ENCODE assay signal across 8 mouse cellular contexts in the genomic region with DNA sequence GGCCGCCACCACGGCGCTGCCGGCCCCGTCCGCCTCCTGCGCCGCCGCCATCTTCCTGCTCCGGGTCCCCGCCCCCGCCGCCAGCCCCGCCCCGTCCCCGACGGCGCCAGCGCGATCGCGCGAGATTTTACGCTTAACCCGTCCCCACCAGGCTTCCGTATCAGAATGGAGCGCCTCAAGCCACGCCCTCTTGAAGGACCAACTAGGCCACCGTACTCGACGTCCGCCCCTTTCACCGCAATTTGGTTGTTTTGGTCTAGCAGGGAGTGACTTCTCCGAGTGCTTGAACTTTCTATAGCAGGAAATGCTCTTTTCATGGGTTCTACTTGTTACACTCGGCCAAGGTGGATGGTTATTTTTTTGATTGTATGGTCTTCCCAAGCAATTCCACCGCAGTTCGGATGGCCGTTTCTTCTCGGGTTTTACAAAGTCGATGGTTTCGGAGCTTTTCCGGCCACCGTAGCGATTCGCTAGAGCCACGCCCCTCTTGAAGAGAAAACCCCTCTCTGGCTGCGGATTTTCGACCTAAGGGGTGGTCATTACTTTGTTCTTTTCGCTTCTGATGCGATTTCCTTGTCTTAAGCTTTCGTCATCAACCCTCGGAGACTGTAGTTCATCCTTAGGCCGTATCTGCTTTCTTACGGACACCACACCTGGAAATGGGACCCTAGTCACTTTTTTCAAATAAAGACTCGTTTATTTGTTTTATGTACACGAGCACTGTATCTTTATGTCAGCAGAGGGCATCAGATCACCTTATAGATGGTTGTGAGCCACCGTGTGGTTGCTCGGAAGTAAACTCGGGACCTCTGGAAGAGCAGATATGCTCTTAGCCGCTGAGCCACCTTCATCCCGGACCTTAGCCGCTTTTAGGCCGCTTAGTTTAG. TPM values are rescaled to one million over a fixed set of nuclear protein-coding genes. Genes with fewer than 3 reads are reported as not detected.
DNase-seq lines count a peak whose midpoint lies in the region; ATAC-seq and TF ChIP-seq lines count a peak whose summit lies in the region.

A gene (minus strand): TSS at position 79 of the 887 bp plus-strand sequence.

- peak; percentile 71 for ATAC-seq in common myeloid progenitor, adult 5-6 weeks (replicated peaks; ENCODE audit: low read depth, poor library complexity, severe bottlenecking)
- peak; percentile 85 for ATAC-seq in hindbrain, postnatal 0 days
- peak; percentile 82 for ATAC-seq in megakaryocyte, adult 5-6 weeks (ENCODE audit: poor library complexity, severe bottlenecking)

- peak within 1 kb of the TSS; percentile 78 for H3K4me2 ChIP-seq in hindbrain, postnatal 0 days (ENCODE audit: low read depth, low read length)

- H3K27ac ChIP-seq in gastrocnemius, adult 2 months: peak within 1 kb of the TSS; percentile 92
- peak within 1 kb of the TSS; percentile 92 for H3K27ac ChIP-seq in hindbrain, postnatal 0 days
- peak within 1 kb of the TSS; percentile 93 for H3K27ac ChIP-seq in left cerebral cortex, adult 2 months

- peak within 1 kb of the TSS; percentile 77 for H3K4me3 ChIP-seq in gastrocnemius, adult 2 months
- peak within 1 kb of the TSS; percentile 100 for H3K4me3 ChIP-seq in hindbrain, postnatal 0 days (ENCODE audit: low read length)
- peak within 1 kb of the TSS; percentile 99 for H3K4me3 ChIP-seq in left cerebral cortex, adult 2 months

- no peaks in the 10 kb centered on the region for H3K9me3 ChIP-seq in hindbrain, postnatal 0 days (ENCODE audit: low read length)

- H3K9ac ChIP-seq in hindbrain, postnatal 0 days (replicated peaks; ENCODE audit: low read length): peak within 1 kb of the TSS; percentile 98

- H3K27me3 ChIP-seq in hindbrain, postnatal 0 days (ENCODE audit: insufficient read depth, low read length): no peaks in the 10 kb centered on the region

- peaks cover 7% of the 10 kb centered on the region for H3K4me1 ChIP-seq in hindbrain, postnatal 0 days (ENCODE audit: insufficient read depth, low read length)

- DNase-seq in ZHBTc4 (ENCODE audit: low read depth, low spot score): peak; percentile 98
- peak; percentile 98 for DNase-seq in gastrocnemius, adult 2 months
- peak; percentile 99 for DNase-seq in hindbrain, postnatal 0 days (ENCODE audit: low spot score)
- peak; percentile 97 to 98 for DNase-seq in left cerebral cortex, adult 2 months (ENCODE audit: extremely low spot score in 1 of 2, low spot score in 2 of 2)
- DNase-seq in right cerebral cortex, adult 2 months (ENCODE audit: low spot score in 2 of 2): peak; percentile 97 to 99
- DNase-seq in urinary bladder, postnatal 14 days (ENCODE audit: low spot score): peak; percentile 97

- intact Hi-C loops in gastrocnemius, adult 2 months (cut with DNase I): no loop called here
- intact Hi-C loops in left cerebral cortex, adult 2 months (cut with DNase I): loop anchor here (5.0 kb wide), 1 partner anchor 127 kb away; no protein-coding TSS in a partner anchor

- H3K36me3 ChIP-seq in hindbrain, postnatal 0 days (ENCODE audit: insufficient read depth, low read length): no peaks in the 10 kb centered on the region; the same call in 1 of the 2 replicates

- 0% methylated on average over 60 of the region's 63 CpGs for WGBS in hindbrain, postnatal 0 days

- TF ChIP-seq CTCF in gastrocnemius, adult 2 months (IDR thresholded peaks at IDR 0.05): peak; percentile 29; the same call in 1 of the 2 replicates
- TF ChIP-seq CTCF in hindbrain, postnatal 0 days (IDR thresholded peaks at IDR 0.05; ENCODE audit: low read depth): peak; percentile 66
- TF ChIP-seq CTCF in left cerebral cortex, adult 2 months (IDR thresholded peaks at IDR 0.05): peak; percentile 28

RNA-seq across cellular contexts. Expression of the gene that starts here (rescaled TPM):
- total RNA-seq in common myeloid progenitor, adult 5-6 weeks (2017): 28.0 and 29.1 TPM in 2 replicates
- total RNA-seq in gastrocnemius, adult 2 months (2021): 10 to 100 TPM; 46.6 TPM
- total RNA-seq in hindbrain, postnatal 0 days (2014; rRNA removed): 178 and 187 TPM in 2 replicates
- 135 and 142 TPM in 2 replicates for polyA plus RNA-seq in hindbrain, postnatal 0 days (2015; fragmentation: Nextera tagmentation; extraction: Ambion mirVana)
- 100 to 1,000 TPM; 137 to 139 TPM for total RNA-seq in left cerebral cortex, adult 2 months (2021)
- 56.6 and 62.8 TPM in 2 replicates for total RNA-seq in megakaryocyte, adult 5-6 weeks (2015)
- total RNA-seq in megakaryocyte, adult 5-6 weeks (2017): 33.2 and 37.8 TPM in 2 replicates

Comparison
In these comparisons a context has a peak if more than half of its experiments do, and no peak if none do; other contexts are left out.
1. Peak in every context shown above with its lines: DNase-seq, ATAC-seq, H3K4me3 ChIP-seq and H3K27ac ChIP-seq.